Mouse (Mus musculus) forebrain, embryonic 16.5 days (tissue): ENCODE measurements at regions not wholly inside any gene's neighbourhood (a gene's known extent, or its start where the extent isn't known, plus 50 kb on each side); places are given as distances from the start of the nearest gene placed in this dataset.

ENCODE experiments used
- ATAC-seq: fragments of 200-750 bp; cut with Nextera tagmentation; 2 replicates; pipeline ENCODE4 v1.8.0; 2017; ENCODE audit warnings: mild to moderate bottlenecking, moderate library complexity
- H3K27ac ChIP-seq: fragments of 300-500 bp; sonication (generic); 2 replicates; pipeline ENCODE4 v1.5.1; 2014; ENCODE audit warnings: low read length, control low read depth
- H3K27me3 ChIP-seq: fragments of 300-500 bp; sonication (generic); replicated peaks from 2 replicates; pipeline ENCODE4 v1.6.1; 2014; ENCODE audit warnings: low read length; ENCODE audit not compliant: control insufficient read depth, insufficient read depth
- H3K36me3 ChIP-seq: fragments of 300-500 bp; sonication (generic); 2 replicates; pipeline ENCODE4 v1.6.1; 2014; ENCODE audit not compliant: control insufficient read depth, insufficient read depth
- H3K4me1 ChIP-seq: fragments of 300-500 bp; sonication (generic); replicated peaks from 2 replicates; pipeline ENCODE4 v1.6.1; 2014; ENCODE audit warnings: low read length; ENCODE audit not compliant: control insufficient read depth, insufficient read depth
- H3K4me2 ChIP-seq: fragments of 300-500 bp; sonication (generic); 2 replicates; pipeline ENCODE4 v1.6.1; 2014; ENCODE audit warnings: mild to moderate bottlenecking, low read length, control low read depth
- H3K4me3 ChIP-seq: fragments of 300-500 bp; sonication (generic); replicated peaks from 2 replicates; pipeline ENCODE4 v1.5.1; 2014; ENCODE audit warnings: mild to moderate bottlenecking, low read length, control low read depth
- H3K9ac ChIP-seq: fragments of 300-500 bp; sonication (generic); replicated peaks from 2 replicates; pipeline ENCODE4 v1.6.1; 2014; ENCODE audit warnings: low read depth, low read length, control low read depth
- H3K9me3 ChIP-seq: fragments of 300-500 bp; sonication (generic); 2 replicates; pipeline ENCODE4 v1.6.1; 2016; ENCODE audit warnings: low read length; ENCODE audit not compliant: control insufficient read depth
- WGBS: fragments of 180-500 bp; shearing (Covaris S2); extraction: QIAGEN DNeasy Blood & Tissue Kit; methylation state at CpG from one replicate; pipeline ENCODE4 v1.1.7; 2014; 5-methylcytosine and 5-hydroxymethylcytosine counted together

DNA sequence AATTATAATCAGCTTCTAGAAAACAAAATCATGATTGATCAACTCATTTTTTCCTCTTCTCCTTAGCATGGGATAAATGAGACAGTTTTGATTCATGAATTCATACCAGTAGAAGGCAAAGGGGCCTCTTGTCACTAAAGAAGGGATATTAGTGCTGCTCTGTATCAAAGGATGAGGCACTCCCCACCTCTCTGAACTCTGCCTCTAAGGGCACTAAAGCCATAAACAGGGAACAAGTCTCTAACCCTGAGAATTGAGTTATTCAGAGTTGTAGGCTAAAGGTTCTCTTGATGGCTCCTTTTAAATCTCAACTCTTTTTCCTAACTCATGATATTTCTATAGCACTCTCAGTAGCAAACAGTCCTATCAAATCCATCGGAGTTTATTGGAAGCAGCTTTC lies 442.8 kb downstream of the Dync2h1 start:
- no peak for ATAC-seq
- H3K27ac ChIP-seq: no peak overlapping the region
- no peaks in the 10 kb centered on the region for H3K36me3 ChIP-seq
- H3K4me1 ChIP-seq: no peaks in the 10 kb centered on the region
- H3K27me3 ChIP-seq: no peaks in the 10 kb centered on the region
- H3K9me3 ChIP-seq: no peaks in the 10 kb centered on the region
- WGBS: 98% methylated on average over 1 of the region's 1 CpGs
- H3K4me2 ChIP-seq: no peak overlapping the region
- no peak overlapping the region for H3K4me3 ChIP-seq
- no peak overlapping the region for H3K9ac ChIP-seq

DNA sequence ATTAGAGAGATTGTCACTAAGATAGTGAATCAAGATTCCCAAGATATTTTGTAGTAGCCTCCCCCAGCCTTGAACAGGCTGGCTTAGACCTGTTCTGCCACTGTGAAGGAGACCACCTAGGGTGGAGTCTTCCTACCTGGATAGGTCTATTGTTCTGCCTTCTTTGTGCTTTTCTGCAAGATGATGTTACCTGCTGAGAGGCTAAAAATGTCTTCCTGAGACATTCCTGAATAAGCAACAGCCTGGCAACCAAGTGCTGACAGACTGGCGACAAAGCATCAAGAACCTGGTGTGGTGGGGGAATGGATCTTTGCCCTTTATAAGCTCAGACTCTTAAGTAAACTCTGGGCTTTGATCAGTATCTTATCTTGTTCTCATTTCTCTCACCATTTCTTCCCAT lies 447.8 kb downstream of the Dync2h1 start:
- H3K9ac ChIP-seq: no peak overlapping the region
- no peak overlapping the region for H3K4me3 ChIP-seq
- 40% methylated on average over 1 of the region's 1 CpGs for WGBS
- ATAC-seq: no peak
- no peak overlapping the region for H3K4me2 ChIP-seq
- H3K9me3 ChIP-seq: no peaks in the 10 kb centered on the region
- H3K27ac ChIP-seq: no peak overlapping the region
- no peaks in the 10 kb centered on the region for H3K27me3 ChIP-seq
- no peaks in the 10 kb centered on the region for H3K36me3 ChIP-seq
- no peaks in the 10 kb centered on the region for H3K4me1 ChIP-seq

DNA sequence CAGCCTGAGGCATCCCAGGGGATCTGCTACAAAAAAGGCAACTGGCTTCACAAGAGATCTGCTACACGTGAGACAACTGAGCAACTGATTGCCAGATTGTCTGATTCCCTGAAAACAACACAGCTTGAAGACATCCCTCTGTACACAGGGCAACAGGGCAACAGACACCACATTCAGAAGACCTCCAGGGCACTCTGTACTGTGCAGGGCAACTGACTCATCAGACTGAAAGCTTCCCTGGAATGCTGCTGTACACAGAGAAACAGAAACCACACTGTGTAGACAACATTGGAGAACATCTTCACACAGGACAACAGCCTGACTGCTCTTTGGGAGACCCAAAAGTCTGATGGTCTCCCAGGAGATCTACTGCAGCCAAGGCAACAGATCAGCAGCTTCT lies 456.8 kb upstream of the Ddi1 start:
- Histone ChIP-seq H3K9me3 (no peaks in the 10 kb centered on the region), H3K27me3 (no peaks in the 10 kb centered on the region), H3K4me2 (no peak overlapping the region), H3K36me3 (no peaks in the 10 kb centered on the region), H3K9ac (no peak overlapping the region), H3K4me1 (no peaks in the 10 kb centered on the region), H3K4me3 (no peak overlapping the region), H3K27ac (no peak overlapping the region)
- 38% methylated on average over 1 of the region's 1 CpGs for WGBS
- ATAC-seq: no peak

DNA sequence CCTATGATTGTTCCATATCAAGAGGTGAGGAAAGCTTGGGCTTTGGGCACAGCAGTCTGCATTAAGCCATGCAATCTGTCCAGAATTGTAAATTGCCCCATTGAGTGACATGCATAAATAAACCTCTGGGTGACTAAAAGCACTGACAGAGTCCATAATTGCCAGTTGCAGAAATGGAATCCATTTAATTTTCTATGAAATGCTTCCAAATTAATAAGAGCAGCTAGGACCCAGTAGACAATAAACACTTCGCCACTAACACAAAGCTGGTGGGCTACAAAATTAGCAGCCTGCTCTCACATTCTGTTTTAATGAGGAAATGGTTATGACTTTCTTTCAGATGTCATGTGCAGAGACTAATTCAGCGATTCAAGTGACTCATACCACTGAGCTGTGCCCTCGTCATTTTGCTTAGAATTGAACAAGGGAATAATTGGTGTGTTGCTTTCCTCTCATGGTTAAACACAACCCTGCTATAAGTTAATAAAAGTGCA lies 407.6 kb upstream of the Ddi1 start:
- no peaks in the 10 kb centered on the region for H3K9me3 ChIP-seq
- H3K4me3 ChIP-seq: no peak overlapping the region
- H3K9ac ChIP-seq: no peak overlapping the region
- H3K4me1 ChIP-seq: no peaks in the 10 kb centered on the region
- no peak overlapping the region for H3K27ac ChIP-seq
- H3K4me2 ChIP-seq: no peak overlapping the region
- H3K27me3 ChIP-seq: no peaks in the 10 kb centered on the region
- no peaks in the 10 kb centered on the region for H3K36me3 ChIP-seq
- peak; percentile 83 for ATAC-seq
- WGBS: 20% methylated on average over 3 of the region's 3 CpGs

DNA sequence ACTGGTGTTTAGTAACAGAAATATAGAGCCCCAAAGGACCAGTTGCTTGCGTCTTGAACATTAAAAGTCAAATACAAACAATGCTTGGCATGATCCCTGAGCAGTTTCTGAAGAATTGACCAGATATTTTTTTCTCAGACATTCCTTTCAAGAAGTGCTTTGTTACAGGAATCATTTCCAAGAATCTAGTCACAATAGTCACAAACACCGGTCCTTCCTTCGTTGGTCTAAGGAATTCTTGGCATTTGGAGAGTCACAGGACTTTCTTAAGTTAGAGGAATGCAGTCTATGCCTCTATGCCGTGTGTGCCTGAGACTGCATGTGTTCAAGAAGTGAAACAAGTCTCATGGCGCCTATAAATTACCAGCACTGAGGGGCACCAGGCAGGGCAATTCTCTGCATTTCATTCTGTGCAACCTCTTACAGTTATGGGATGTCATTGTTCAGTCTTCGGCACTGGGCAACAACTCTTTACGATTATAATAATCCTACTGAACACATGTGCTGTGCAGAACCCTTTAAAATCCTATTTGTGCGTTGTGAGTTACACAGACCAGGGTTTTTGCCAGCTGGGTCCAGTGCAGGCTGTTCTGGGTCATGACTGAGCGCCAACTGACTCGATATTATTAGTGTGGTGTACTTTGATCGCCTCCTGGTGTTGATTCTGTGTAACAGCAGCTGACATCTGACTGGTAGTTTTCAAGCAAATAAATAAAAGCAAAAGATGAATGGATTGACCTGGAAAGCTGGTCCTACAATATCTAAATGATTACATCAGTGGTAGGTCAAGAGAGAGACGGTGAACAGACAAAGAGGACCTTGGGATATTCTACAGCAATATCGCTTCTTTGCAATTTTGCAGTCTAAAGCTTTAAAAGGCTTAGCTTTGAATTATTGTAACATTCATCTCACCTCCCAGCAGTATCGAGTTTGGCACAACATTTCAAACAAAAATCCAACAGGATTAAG lies 398.6 kb upstream of the Ddi1 start:
- no peak overlapping the region for H3K4me3 ChIP-seq
- H3K27ac ChIP-seq: no peak overlapping the region
- H3K27me3 ChIP-seq: no peaks in the 10 kb centered on the region
- no peaks in the 10 kb centered on the region for H3K9me3 ChIP-seq
- H3K9ac ChIP-seq: no peak overlapping the region; the same call in 1 of the 2 replicates
- H3K4me1 ChIP-seq: 0 out of 2 replicates have a peak, but pooled peaks cover 3% of the 10 kb centered on the region
- 44% methylated on average over 14 of the region's 14 CpGs for WGBS
- H3K36me3 ChIP-seq: no peaks in the 10 kb centered on the region
- peak; percentile 84 for ATAC-seq
- 0 out of 2 replicates have a peak overlapping the region, but pooled peaks have one; percentile 23 for H3K4me2 ChIP-seq

DNA sequence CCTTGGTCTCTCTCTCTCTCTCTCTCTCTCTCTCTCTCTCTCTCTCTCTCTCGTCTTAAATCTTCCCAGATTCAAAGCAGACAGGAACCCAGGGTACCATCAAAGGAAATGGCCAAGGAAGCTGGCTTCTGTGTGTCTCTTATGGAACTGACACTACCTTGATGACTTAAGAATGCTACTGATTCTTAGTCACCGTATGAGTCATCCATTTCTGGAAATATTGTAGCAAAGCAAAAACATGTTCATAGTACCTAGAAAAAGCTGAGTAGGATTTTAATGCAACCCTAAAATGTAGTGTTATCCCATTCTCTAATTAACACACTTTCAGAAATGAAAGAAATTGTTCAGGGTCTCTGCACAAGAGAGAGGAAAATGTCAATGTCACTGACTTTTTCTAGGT lies 396.0 kb upstream of the Ddi1 start:
- no peak for ATAC-seq
- no peaks in the 10 kb centered on the region for H3K9me3 ChIP-seq
- no peaks in the 10 kb centered on the region for H3K27me3 ChIP-seq
- H3K9ac ChIP-seq: no peak overlapping the region
- H3K4me3 ChIP-seq: no peak overlapping the region
- no peak overlapping the region for H3K4me2 ChIP-seq
- 67% methylated on average over 2 of the region's 2 CpGs for WGBS
- no peaks in the 10 kb centered on the region for H3K36me3 ChIP-seq
- H3K27ac ChIP-seq: no peak overlapping the region
- H3K4me1 ChIP-seq: 0 out of 2 replicates have a peak, but pooled peaks cover 3% of the 10 kb centered on the region

DNA sequence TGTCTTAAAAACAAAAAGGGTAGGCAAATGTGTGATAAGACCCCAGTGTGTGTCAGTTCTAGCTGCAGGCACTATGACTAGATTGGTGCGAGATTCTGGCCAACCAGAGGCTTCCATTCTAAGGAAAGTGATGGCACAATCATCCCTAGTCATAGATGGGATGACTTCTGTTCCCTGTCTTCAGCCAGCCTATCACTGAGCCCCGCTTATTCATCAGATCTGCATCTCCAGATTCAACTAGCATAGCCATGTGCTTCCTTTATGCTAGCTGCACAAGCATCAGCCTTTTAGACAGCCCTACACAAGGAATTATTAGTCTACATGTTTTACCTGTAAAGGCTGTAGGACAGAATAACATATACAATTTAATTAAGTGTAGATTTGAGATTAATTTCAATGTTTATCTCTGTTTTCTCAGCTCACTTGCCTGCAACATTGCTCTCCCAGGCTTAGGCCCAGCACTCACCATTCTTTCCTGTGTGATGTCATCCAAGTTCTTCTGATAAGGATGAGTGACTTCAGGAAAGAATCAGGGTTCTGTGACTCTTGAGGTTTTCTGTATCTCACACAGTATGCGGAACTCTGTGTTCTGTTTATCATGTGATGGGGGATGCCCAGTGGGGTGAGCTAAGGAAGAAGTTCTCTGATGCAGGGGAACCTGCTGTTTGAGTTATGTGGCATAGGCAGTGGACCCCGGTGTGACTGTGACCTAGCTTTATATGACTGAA lies 382.8 kb upstream of the Ddi1 start:
- Histone ChIP-seq H3K36me3 (no peaks in the 10 kb centered on the region), H3K27ac (no peak overlapping the region), H3K4me1 (no peaks in the 10 kb centered on the region), H3K4me2 (no peak overlapping the region), H3K9me3 (no peaks in the 10 kb centered on the region), H3K27me3 (no peaks in the 10 kb centered on the region), H3K4me3 (no peak overlapping the region), H3K9ac (no peak overlapping the region)
- WGBS: 94% methylated on average over 4 of the region's 4 CpGs
- no peak for ATAC-seq

DNA sequence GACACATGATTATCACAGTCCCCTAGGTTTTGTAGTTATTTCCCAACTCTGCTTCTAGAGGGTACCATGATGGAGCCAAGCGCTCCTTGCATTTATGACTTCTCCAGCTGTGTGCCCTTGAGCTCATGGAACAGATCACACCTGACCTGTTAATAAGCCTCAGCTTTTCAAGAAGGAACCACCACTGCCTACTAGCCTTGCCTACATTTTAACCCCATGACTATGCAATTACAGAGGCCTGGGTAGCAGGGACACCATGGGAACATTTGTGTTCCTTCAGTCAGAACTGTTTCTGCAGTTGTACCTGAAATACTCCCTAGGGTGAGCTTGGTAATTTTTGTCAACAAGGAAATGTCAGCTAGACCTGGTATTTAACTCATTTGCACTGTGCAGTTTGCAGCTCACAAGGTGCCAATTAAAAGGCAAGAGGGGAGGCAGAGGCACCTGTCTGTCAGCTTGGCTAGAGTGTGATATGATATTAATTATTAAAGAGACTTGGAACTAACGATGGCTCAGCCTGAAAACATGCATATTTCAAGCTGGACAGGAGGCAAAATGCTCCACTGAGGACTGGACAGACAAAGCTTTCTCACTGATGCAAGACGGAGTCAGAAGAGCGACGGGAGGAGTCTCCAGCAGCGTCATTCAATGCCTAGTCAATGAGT lies 382.1 kb upstream of the Ddi1 start:
- no peaks in the 10 kb centered on the region for H3K36me3 ChIP-seq
- H3K9ac ChIP-seq: no peak overlapping the region
- H3K4me1 ChIP-seq: no peaks in the 10 kb centered on the region
- no peaks in the 10 kb centered on the region for H3K27me3 ChIP-seq
- ATAC-seq: no peak
- WGBS: 84% methylated on average over 6 of the region's 6 CpGs
- no peak overlapping the region for H3K27ac ChIP-seq
- no peaks in the 10 kb centered on the region for H3K9me3 ChIP-seq
- H3K4me2 ChIP-seq: no peak overlapping the region
- H3K4me3 ChIP-seq: no peak overlapping the region

DNA sequence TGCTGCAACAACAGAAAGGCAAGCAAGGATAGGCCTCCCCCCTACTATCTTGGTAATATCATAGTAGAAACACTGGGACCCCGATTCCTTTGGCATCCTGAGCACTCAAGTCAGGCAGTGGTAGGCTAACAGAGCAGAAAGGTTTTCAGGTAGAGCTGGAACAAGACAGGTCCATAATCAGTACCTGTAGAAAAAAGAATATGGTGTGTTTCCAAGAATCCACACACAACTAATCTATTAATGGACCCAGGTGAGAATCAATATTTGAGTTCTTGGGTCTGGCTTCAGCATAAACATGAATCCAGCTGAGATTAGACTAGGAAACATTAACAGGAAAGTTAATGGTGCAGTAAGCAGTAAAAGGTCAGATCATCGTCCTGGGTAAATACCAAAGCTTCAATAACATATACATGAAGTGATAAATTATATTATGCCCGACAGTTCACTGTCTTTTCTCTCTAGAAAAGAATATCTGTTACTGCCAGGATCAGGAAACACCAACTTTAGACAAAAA lies 376.2 kb upstream of the Ddi1 start:
- Histone ChIP-seq H3K36me3 (no peaks in the 10 kb centered on the region), H3K4me2 (no peak overlapping the region), H3K4me1 (no peaks in the 10 kb centered on the region), H3K27ac (no peak overlapping the region), H3K9ac (no peak overlapping the region), H3K9me3 (no peaks in the 10 kb centered on the region), H3K4me3 (no peak overlapping the region), H3K27me3 (no peaks in the 10 kb centered on the region)
- 86% methylated on average over 3 of the region's 3 CpGs for WGBS
- ATAC-seq: no peak
